Mouse (Mus musculus) kidney, adult 2 months (tissue): ENCODE data around the gene Tgoln1. TPM values are rescaled to one million over a fixed set of nuclear protein-coding genes. Genes with fewer than 3 reads are reported as not detected.

Experiments
- DNase-seq: peaks from one replicate; pipeline ENCODE4 v3.0.0; 2021
- H3K27ac ChIP-seq: fragments of 200-500 bp; 2 replicates; pipeline ENCODE4 v1.5.1; 2012; ENCODE audit warnings: low read depth, low read length, control low read depth, inconsistent platforms; ENCODE audit not compliant: insufficient read depth
- H3K27me3 ChIP-seq: fragments of 200-500 bp; replicated peaks from 2 replicates; pipeline ENCODE4 v1.6.1; 2012; ENCODE audit warnings: mild to moderate bottlenecking, moderate library complexity, low read length, inconsistent platforms; ENCODE audit not compliant: control insufficient read depth, insufficient read depth
- H3K36me3 ChIP-seq: fragments of 200-500 bp; 2 replicates; pipeline ENCODE4 v1.6.1; 2012; ENCODE audit warnings: mild to moderate bottlenecking, moderate library complexity, low read length, inconsistent platforms; ENCODE audit not compliant: control insufficient read depth, insufficient read depth
- H3K4me1 ChIP-seq: fragments of 200-500 bp; 2 replicates; pipeline ENCODE4 v1.6.1; 2011; ENCODE audit warnings: low read length; ENCODE audit not compliant: control insufficient read depth, insufficient read depth
- H3K4me3 ChIP-seq: fragments of 200-500 bp; 2 replicates; pipeline ENCODE4 v1.5.1; 2011; ENCODE audit warnings: mild to moderate bottlenecking, low read depth, low read length, control low read depth; ENCODE audit not compliant: insufficient read depth
- CTCF ChIP-seq: fragments of 200-500 bp; conservative IDR thresholded peaks from 2 replicates; pipeline ENCODE4 v1.5.1; 2011; ENCODE audit warnings: low read depth, mild to moderate bottlenecking, control low read depth, low read length, moderate library complexity, mixed read lengths; ENCODE audit not compliant: insufficient read depth, insufficient read length
- POLR2A ChIP-seq: fragments of 200-500 bp; IDR thresholded peaks from one replicate; pipeline ENCODE4 v1.6.1; 2011; ENCODE audit warnings: low read depth, low read length, control low read depth
- WGBS: fragments of 180-500 bp; shearing (Covaris S2); methylation state at CpG from one replicate; pipeline ENCODE4 v1.1.7; 2018; 5-methylcytosine and 5-hydroxymethylcytosine counted together
- polyA plus RNA-seq: library from polyadenylated mRNA; depleted of rRNA; stranded (reverse); fragments of >200 nt; gene quantifications from 2 replicates; pipeline ENCODE4 v1.2.3, GENCODE M21; 2012

The Tgoln1 gene
- polyA plus RNA-seq, 1 experiment = 118 TPM

GRCm38 (mm10) chr6:72655309-72656052, 38.7 kb upstream of the Tgoln1 start:
- no peaks in the 10 kb centered on the region for H3K27me3 ChIP-seq
- H3K4me3 ChIP-seq = peak overlapping the region; percentile 48
- peak overlapping the region; percentile 89 for H3K27ac ChIP-seq
- no peaks in the 10 kb centered on the region for H3K36me3 ChIP-seq
- TF ChIP-seq POLR2A (no peak), CTCF (no peak)
- H3K4me1 ChIP-seq = peaks cover 11% of the 10 kb centered on the region; the same call in 1 of the 2 replicates
- WGBS = 6% methylated on average over 20 of the region's 20 CpGs
- peak; percentile 89 for DNase-seq

- no peak for TF ChIP-seq CTCF
- no peak for TF ChIP-seq POLR2A
- Histone ChIP-seq H3K27ac (peak overlapping the region; percentile 89; the same call in 1 of the 2 replicates), H3K4me3 (no peak overlapping the region), H3K4me1 (peaks cover 5% of the 10 kb centered on the region; the same call in 1 of the 2 replicates), H3K36me3 (no peaks in the 10 kb centered on the region), H3K27me3 (no peaks in the 10 kb centered on the region)
- no peak for DNase-seq
- 92% methylated on average over 6 of the region's 6 CpGs for WGBS
Measured at GRCm38 (mm10) chr6:72654355-72654754, 37.6 kb upstream of the Tgoln1 start.

- Histone ChIP-seq H3K27me3 (no peaks in the 10 kb centered on the region), H3K4me1 (peaks cover 5% of the 10 kb centered on the region; the same call in 1 of the 2 replicates), H3K27ac (peak overlapping the region; percentile 50), H3K36me3 (no peaks in the 10 kb centered on the region), H3K4me3 (no peak overlapping the region)
- DNase-seq = peak; percentile 81
- 31% methylated on average over 7 of the region's 7 CpGs for WGBS
- no peak for TF ChIP-seq CTCF
- TF ChIP-seq POLR2A = no peak
Measured at GRCm38 (mm10) chr6:72653419-72653818, 36.6 kb upstream of the Tgoln1 start.

- no peaks in the 10 kb centered on the region for H3K36me3 ChIP-seq
- DNase-seq = no peak
- peaks cover 5% of the 10 kb centered on the region; the same call in 1 of the 2 replicates for H3K4me1 ChIP-seq
- no peaks in the 10 kb centered on the region for H3K27me3 ChIP-seq
- H3K27ac ChIP-seq = no peak overlapping the region
- no peak overlapping the region for H3K4me3 ChIP-seq
- TF ChIP-seq POLR2A (no peak), CTCF (no peak)
- 52% methylated on average over 10 of the region's 10 CpGs for WGBS
Measured at GRCm38 (mm10) chr6:72650338-72650851, 33.6 kb upstream of the Tgoln1 start.

- TF ChIP-seq CTCF (no peak), POLR2A (no peak)
- WGBS = 79% methylated on average over 12 of the region's 12 CpGs
- Histone ChIP-seq H3K36me3 (no peaks in the 10 kb centered on the region), H3K27me3 (no peaks in the 10 kb centered on the region), H3K4me3 (no peak overlapping the region), H3K27ac (no peak overlapping the region), H3K4me1 (0 out of 2 replicates have a peak, but pooled peaks cover under 1% of the 10 kb centered on the region)
- no peak for DNase-seq
Measured at GRCm38 (mm10) chr6:72648002-72648595, 31.3 kb upstream of the Tgoln1 start.

GRCm38 (mm10) chr6:72647383-72647820, 30.6 kb upstream of the Tgoln1 start:
- no peaks in the 10 kb centered on the region for H3K4me1 ChIP-seq
- DNase-seq = peak; percentile 77
- no peaks in the 10 kb centered on the region for H3K27me3 ChIP-seq
- no peak overlapping the region for H3K27ac ChIP-seq
- TF ChIP-seq CTCF = peak; percentile 91
- TF ChIP-seq POLR2A = no peak
- no peaks in the 10 kb centered on the region for H3K36me3 ChIP-seq
- WGBS = 53% methylated on average over 10 of the region's 10 CpGs
- no peak overlapping the region for H3K4me3 ChIP-seq

- WGBS = 85% methylated on average over 7 of the region's 7 CpGs
- H3K27ac ChIP-seq = no peak overlapping the region
- no peaks in the 10 kb centered on the region for H3K27me3 ChIP-seq
- no peak overlapping the region for H3K4me3 ChIP-seq
- TF ChIP-seq POLR2A = no peak
- H3K36me3 ChIP-seq = no peaks in the 10 kb centered on the region
- DNase-seq = no peak
- no peaks in the 10 kb centered on the region for H3K4me1 ChIP-seq
Measured at GRCm38 (mm10) chr6:72645364-72645763, 28.6 kb upstream of the Tgoln1 start.
